Mouse (Mus musculus) small intestine, adult 2 months (tissue): ENCODE results near the gene Vta1.

Experiments used
- CTCF ChIP-seq: fragments of 200-500 bp; IDR thresholded peaks from 2 replicates; pipeline ENCODE4 v1.5.1; 2012; ENCODE audit warnings: low read depth, mild to moderate bottlenecking, control low read depth, inconsistent platforms, low read length, moderate library complexity, mixed read lengths; ENCODE audit not compliant: insufficient replicate concordance, insufficient read length; ENCODE audit errors: extremely low read depth
- POLR2A ChIP-seq: fragments of 200-500 bp; IDR thresholded peaks from 2 replicates; pipeline ENCODE4 v1.6.1; 2012; ENCODE audit warnings: low read depth, mild to moderate bottlenecking, control low read depth, inconsistent platforms, low read length, moderate library complexity

DNA sequence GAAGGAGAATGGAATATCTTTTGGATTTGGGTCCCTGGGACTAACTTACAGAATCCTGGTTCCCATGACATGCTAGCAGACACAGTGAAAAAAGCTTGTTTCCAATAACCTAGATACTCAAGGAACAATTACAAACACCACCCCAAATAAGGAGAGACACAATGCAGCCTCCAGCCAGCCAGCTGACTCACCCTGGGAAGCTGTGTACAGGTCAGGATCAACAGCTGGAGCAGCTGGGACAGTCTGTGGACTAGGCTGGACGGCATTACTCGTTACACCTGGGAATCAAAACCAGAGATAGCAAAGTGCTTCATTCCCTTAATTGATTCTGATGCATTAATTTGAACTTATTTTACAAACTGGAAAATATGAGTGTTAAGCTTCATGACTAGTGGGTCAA, 44.5 kb downstream of the Vta1 start:
- no peak for TF ChIP-seq CTCF
- no peak for TF ChIP-seq POLR2A
